Mouse (Mus musculus) thymus, adult 2 months (tissue): ENCODE measurements around the gene Plcb1.

Experiments used
- CTCF ChIP-seq: fragments of 200-500 bp; IDR thresholded peaks from 2 replicates; pipeline ENCODE4 v1.5.1; 2012; ENCODE audit warnings: mild to moderate bottlenecking, control low read depth, low read length, moderate library complexity, borderline replicate concordance; ENCODE audit not compliant: control insufficient read depth, poor library complexity, insufficient read depth; ENCODE audit errors: extremely low read depth
- POLR2A ChIP-seq: fragments of 200-500 bp; IDR thresholded peaks from 2 replicates; pipeline ENCODE4 v1.6.1; 2012; ENCODE audit warnings: mild to moderate bottlenecking, low read length, control low read depth, moderate library complexity; ENCODE audit not compliant: control insufficient read depth, poor library complexity, insufficient read depth; ENCODE audit errors: extremely low read depth

DNA sequence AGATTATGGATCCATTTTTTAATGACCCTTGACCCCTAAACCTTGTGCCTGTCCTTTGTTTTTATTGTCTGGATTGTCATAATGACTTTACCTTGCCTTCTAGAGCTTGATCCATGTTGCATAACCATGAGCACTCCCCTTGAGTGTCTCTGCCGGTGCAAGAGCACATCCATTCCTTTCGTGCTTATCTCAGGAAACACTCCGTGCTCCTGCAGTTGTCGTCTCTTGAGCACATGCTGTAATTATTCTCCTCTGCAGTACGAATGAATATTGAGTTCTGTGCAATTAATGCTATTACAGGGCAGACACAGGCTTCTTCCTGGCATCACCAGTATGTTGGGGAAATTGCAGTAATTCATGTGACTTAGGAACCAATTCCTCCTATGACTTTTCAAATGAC is 166.2 kb downstream of the Plcb1 start:
- TF ChIP-seq POLR2A (no peak), CTCF (no peak)
